Mouse (Mus musculus) leukemia stem cell, adult 10-12 weeks (primary cell): ENCODE results near the gene Oosp1. TPM values are rescaled to one million over a fixed set of nuclear protein-coding genes. Genes with fewer than 3 reads are reported as not detected.

Experiments
- polyA plus RNA-seq: library from polyadenylated mRNA; stranded (reverse); fragments of >175 nt; gene quantifications from 2 replicates; pipeline ENCODE4 v1.2.3, GENCODE M21; 2012; ENCODE audit warnings: low replicate concordance

The Oosp1 gene
- polyA plus RNA-seq: not detected in 2 replicates

GRCm38 (mm10) chr19:11690839-11691238, at the start of gene Oosp1:
Oosp1 (minus strand) TSS chr19:11691150.

GRCm38 (mm10) chr19:11696755-11697154, 5.8 kb upstream of the Oosp1 start, which contains the start of gene Oosp3:
Oosp3 (plus strand) TSS chr19:11697055.

GRCm38 (mm10) chr19:11660459-11660858, 30.5 kb downstream of the Oosp1 start, which contains the start of gene Oosp2:
Oosp2 (minus strand) TSS chr19:11660559.

GRCm38 (mm10) chr19:11640732-11641131, 50.2 kb downstream of the Oosp1 start, which contains the start of gene Ms4a3:
Ms4a3 (minus strand) TSS chr19:11640851.

GRCm38 (mm10) chr19:11623551-11623950, 67.4 kb downstream of the Oosp1 start, which contains the start of gene Ms4a2:
Ms4a2 (minus strand) TSS chr19:11623719.

Other genes starting within 250 kb of the Oosp1 start
- gene Ms4a4b, start 247.6 kb downstream of the Oosp1 start, polyA plus RNA-seq: 4.0 and 15.1 TPM in 2 replicates
- gene Ms4a6c, start 221.8 kb downstream of the Oosp1 start, polyA plus RNA-seq: 0.66 and 1.0 TPM in 2 replicates
- 0.20 and 0.48 TPM in 2 replicates for gene Gm8369, start 205.2 kb downstream of the Oosp1 start, polyA plus RNA-seq
- 0.47 and 1.1 TPM in 2 replicates for gene Ms4a6b, start 174.6 kb downstream of the Oosp1 start, polyA plus RNA-seq
- gene Ms4a4d, start 154.3 kb downstream of the Oosp1 start, polyA plus RNA-seq: 0.19 TPM in 1 of 2 replicates, not detected in the other
- gene Ms4a6d, start 86.3 kb downstream of the Oosp1 start, polyA plus RNA-seq: 0.82 and 1.2 TPM in 2 replicates
- gene Ms4a2, start 67.4 kb downstream of the Oosp1 start, polyA plus RNA-seq: not detected in 2 replicates
- gene Ms4a3, start 50.3 kb downstream of the Oosp1 start, polyA plus RNA-seq: not detected in 2 replicates
- 0.39 TPM in 1 of 2 replicates, not detected in the other for gene Oosp2, start 30.6 kb downstream of the Oosp1 start, polyA plus RNA-seq
- not detected in 2 replicates for gene Oosp3, start 5.9 kb upstream of the Oosp1 start, polyA plus RNA-seq
- not detected in 2 replicates for gene Gif, start 56.4 kb upstream of the Oosp1 start, polyA plus RNA-seq
- 0.61 and 11.3 TPM in 2 replicates for gene Mrpl16, start 79.2 kb upstream of the Oosp1 start, polyA plus RNA-seq
- gene Stx3, start 128.3 kb upstream of the Oosp1 start, polyA plus RNA-seq: 1.1 and 1.2 TPM in 2 replicates
- not detected in 2 replicates for gene Olfr1417, start 148.1 kb upstream of the Oosp1 start, polyA plus RNA-seq
- gene Olfr1418, start 169.9 kb upstream of the Oosp1 start, polyA plus RNA-seq: not detected in 2 replicates
- gene Olfr1419, start 184.0 kb upstream of the Oosp1 start, polyA plus RNA-seq: not detected in 2 replicates
- not detected in 2 replicates for gene Olfr1420, start 195.4 kb upstream of the Oosp1 start, polyA plus RNA-seq
- 7.4 and 15.6 TPM in 2 replicates for gene Patl1, start 221.2 kb upstream of the Oosp1 start, polyA plus RNA-seq